Mouse (Mus musculus) gonadal fat pad, adult 2 months (tissue): Measurements from ENCODE around the gene Prim1. TPM values are rescaled to one million over a fixed set of nuclear protein-coding genes. Genes with fewer than 3 reads are reported as not detected.

Experiments
- DNase-seq: peaks from one replicate; pipeline ENCODE4 v3.0.0-alpha.2; 2012; ENCODE audit warnings: low read depth
- polyA plus RNA-seq: library from polyadenylated mRNA; depleted of rRNA; stranded (reverse); fragments of >200 nt; gene quantifications from 2 replicates; pipeline ENCODE4 v1.2.3, GENCODE M21; 2012; rRNA removed

Gene Prim1
- 3.0 and 3.3 TPM in 2 replicates for polyA plus RNA-seq

DNA sequence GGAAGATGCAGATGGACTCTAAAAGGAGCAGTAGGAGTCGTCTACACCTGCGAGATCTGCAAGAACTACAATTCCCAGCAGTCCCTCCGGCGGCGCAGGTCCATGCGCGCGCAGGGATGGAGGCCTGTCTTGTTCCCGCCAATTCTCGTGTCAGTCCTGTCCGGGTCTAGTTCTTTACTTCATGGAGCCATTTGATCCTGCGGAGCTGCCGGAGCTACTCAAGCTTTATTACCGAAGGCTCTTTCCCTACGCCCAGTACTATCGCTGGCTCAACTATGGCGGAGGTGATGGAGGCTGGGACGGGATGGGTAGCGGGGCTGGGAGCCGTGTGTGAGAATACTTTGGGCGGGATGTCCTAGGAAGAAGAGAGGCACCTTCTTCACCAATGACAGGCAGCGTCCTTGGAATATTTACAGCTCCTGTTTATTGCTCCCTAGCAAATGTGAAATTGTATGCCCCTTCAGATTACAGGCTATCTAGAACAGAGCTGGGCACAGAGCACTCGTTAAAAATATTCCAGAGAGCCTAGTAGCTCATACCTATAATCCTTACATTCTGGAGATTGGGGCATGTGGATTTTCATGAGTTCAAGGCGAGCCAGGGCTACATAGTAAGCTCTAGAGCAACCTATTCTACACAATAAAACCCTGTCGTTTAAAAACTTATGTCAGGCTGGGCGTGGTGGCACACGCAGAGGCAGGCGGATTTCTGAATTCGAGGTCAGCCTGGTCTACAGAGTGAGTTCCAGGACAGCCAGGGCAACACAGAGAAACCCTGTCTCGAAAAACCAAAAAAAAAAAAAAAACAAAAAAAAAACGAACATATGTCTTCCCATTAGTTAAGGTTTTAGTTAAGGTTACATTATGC lies at the start of gene Prim1:
TSS of gene Prim1 (plus strand) at position 101 of the 867 bp plus-strand sequence.
- no peak for DNase-seq

DNA sequence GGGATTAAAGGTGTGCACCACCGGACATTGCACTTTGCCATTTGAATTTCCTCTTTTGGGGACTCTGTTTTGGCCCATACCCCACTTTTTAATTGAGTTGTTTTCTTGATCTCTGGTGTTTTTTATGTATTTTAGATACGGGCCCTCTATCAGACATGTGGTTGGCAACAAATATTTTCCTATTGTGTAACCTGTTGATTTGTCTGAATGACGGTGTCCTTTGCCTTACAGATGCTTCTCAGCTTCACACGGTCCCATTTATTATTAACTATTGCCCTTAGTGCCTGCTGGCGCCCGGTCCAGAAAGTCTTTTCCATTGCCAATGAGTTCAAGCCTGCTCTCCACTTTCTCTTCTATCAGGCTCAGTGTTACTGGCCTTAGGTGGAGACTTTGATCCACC lies 48.5 kb upstream of the Prim1 start:
- DNase-seq: no peak

DNA sequence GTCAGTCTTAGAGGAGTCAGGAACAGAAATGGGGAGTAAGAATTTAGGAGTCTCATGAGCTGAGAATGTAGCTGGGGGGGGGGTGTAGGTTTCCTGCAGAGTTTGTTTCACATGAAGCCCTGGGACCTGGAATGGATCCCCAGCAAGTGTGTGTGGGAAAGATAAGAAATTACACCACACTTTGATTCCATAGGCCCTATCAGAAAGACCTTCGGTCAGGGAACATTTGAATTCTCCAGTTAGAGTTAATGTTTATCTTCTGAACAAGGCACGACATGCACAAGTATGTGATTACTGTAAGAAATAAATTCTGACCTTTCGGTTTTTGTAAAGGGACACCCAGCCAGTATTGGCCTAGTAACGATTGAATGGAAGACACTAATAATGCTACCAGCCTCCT lies 45.1 kb upstream of the Prim1 start:
- DNase-seq: no peak

DNA sequence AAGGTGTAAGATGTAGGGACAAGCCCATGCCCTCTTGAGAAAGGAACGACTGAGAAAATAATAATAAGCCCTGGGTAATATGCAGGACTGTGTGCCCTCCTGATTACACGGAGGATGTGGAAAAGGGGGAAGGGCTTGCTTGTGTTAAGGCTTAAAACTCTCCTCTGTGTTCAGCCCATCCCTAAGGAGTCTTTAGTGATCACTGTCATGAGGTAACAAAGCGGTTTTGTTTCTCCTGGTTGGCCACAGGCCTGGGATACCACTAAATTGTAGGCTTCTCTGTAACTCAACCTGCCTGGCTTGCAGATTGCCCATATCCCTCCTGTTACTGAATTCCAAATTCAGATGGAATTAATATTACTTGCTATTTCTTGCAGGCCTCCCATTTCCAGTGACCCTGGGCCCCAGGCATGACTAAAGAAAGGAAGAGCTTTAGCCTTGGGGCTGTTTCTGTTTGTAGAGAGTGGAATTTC lies 44.6 kb upstream of the Prim1 start:
- DNase-seq: no peak

DNA sequence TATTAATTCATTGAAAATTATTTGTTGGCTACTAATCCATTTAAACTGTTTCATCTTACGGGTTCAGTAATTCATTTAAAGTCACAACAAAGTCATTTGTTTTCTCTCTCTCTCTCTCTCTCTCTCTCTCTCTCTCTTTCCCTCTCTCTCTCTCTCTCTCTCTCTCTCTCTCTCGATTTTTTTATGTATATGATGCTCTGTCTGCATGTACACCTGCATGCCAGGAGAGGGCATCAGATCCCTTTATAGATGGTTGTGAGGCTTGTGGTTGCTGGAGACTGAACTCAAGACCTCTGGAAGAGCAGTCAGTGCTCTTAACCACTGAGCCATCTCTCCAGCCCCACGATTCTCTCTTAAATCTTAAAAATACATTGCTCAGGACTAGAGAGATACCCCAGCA lies 43.8 kb upstream of the Prim1 start:
- no peak for DNase-seq

DNA sequence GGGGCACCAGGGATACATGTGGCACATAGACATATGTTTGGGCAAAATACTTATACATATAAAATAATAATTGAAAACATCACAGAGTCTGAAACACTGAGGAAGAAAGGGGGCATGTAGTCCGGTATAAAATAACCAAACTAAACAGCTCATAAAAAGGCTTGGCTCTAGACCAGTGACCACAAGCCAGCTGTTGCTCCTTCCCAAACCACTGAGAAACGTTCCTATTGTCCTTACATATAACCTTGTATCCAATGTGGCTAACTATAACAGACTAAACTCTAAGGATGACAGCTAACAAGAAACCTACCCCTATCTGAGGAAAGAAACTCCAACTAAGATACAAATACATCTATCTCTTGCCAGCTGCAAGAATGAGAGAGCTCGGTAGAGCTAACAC lies 40.9 kb upstream of the Prim1 start:
- no peak for DNase-seq

DNA sequence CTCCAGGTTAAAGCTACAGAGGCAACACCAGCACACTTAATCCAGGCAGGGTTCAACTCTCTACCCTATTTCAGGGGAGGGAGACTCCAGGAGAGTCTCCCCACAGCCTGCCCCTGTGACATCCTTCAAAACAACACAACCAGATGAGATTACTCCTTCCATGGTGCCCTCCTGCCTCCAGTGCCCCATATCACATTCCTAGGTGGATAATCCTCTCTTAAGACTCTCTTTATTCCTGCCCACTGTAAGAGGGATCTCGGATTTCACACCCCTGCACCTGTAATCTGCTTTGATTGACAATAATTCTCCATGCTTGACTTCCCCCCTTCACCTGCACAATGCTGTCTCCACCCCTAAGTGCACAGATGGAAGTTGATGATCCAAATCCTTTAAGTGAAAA lies 39.5 kb upstream of the Prim1 start:
- no peak for DNase-seq

DNA sequence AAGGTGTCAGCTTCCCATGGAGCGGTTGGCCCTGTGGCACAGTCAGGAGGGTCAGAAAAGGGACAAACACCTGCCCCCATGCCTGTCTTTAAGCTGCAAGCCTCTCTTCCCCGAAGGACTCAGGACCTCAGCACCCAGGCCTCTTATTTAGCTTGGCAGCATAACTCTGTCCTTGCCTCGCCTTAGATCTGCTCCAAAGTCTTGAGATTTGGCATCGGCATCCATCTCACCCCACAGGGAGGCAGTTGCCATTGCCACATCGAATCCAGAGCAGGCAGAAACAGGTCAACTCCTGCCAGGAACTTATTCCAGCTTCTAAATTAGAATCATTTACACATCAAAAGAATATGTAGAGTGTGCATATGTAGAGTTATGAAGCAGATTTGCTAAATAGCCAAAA lies 30.3 kb upstream of the Prim1 start:
- DNase-seq: peak; percentile 84

DNA sequence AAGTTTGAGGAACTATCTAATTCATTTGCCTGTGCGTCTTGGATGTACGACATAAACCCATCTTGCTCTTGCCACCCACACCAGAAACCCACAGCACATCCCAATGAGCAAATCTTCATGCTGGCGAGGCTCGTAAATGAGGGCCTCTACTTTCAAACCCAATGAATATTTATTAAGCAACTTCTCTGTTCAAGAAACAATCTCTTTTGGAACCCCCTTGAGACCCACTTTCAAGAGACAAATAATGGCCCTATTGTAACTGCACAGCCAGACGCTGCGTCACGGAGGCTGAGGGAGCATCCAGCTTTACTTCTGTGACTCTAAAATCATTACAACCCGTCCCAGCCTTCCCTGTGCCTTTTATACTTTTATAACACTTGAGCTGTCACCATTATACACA lies 29.4 kb upstream of the Prim1 start:
- DNase-seq: no peak

DNA sequence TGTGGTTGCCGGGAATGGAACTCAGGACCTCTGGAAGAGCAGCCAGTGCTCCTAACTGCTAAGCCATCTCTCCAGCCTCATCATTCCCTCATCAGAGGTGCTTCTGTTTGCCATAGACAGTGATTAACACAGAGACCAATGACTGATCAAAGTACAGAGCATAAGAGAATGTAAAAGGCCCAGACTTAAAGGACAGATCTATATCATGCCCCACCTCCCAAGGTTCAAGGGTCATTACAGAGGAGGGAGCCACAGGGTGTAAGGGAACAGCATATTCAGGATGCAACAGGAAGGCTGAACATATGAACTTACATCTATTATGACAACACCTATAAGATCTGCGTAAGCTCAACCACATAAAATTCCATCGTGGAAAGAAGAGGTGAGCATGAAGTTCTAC lies 18.3 kb upstream of the Prim1 start:
- DNase-seq: no peak

DNA sequence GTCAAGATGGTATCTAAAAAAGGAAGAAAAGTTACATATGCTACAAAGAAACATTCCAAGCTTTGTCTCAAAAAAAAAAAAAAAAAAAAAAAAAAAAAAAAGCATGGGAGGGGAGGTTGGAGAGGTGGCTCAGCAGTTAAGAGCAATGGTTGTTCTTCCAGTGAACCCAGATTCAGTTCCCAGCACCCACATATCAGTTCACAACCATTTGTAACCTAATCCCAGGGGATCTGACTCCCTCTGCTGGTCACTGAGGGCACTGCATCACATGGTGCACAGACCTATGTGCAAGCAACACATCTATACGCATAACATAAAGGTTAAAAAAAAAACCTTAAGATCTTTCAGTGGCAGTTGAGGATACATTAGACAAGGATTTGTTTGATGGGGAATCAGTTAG lies 16.7 kb upstream of the Prim1 start:
- DNase-seq: no peak

DNA sequence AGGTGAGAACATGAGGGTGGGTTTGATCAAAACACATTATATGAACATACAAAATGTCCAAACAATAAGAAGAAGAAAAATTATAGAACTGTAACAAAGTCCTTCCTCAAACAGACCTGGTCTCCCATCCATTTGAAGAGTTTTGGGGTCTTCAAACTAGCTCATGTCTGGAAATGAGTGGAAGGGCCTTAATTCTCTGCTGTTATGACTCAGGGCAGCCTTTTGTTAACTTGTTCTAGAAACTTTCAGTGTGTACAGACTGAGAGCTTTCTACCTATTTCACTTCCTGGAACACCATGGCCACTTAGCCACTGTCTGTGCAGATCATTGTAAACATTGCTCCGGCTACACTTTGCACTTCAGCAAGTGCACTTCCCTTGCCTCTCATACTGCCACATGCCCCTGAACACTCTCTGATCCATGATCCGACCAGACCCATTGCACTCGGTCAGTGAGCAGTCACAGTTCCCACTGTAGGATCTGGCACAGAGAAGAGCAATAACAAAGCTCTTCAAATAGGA lies 11.6 kb upstream of the Prim1 start:
- no peak for DNase-seq

DNA sequence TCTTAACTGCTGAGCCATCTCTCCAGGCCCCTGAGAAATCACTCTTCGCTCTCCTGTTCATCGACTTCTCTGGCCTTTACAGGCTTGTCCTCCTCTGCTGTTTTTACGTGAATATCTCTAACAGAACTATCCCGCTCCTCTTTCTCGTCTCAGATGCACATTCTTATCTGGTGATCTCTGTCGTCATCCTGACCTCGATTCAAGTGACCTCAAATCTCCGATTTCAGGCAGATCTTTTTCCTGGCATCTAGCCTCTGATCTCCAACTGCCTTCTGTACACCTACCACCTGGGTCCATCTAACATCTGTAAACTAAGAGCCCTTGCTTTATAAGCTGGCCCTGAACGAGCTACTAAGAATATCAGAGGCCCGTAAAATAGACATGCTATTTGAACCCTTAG lies 10.1 kb upstream of the Prim1 start:
- no peak for DNase-seq

DNA sequence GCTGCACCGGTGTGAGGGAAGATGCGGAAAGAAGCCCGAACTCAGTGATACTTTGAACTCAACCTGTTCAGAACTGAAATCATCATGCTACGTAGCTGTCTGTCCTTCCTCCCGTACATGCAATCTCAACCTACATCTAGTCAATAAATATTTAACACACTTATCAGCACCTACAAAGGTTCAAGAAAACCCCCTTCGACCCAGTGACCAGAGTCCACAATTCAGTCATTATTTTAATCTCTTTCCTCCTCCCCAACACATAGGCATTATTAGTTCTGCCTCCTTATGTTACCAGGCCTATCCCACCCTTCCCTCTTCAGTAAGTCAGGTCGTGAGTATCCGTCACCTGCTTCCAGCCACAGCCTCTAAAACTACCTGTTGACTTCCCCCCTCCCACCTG lies 9.5 kb upstream of the Prim1 start:
- no peak for DNase-seq

DNA sequence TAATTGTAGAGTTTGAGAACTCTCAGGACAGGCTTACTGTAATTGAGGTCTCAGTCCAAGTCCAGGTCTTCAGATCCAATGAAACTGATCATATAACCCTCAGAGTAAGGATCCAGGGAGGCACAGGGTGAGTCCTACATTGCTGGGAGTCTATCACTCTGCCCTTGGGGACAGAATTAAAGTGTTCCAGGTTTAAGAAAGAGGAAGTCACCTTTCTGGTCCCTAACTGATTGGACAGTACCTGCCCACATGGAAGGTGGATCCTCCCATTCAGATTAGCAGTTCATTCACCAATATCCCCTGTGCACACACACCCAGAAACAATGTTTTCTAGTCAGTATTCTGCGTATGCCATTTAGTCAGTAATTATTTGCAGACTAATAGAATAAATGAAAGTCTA lies 7.5 kb upstream of the Prim1 start, which contains the start of gene Hsd17b6:
TSS of gene Hsd17b6 (minus strand) at position 166 of the 400 bp plus-strand sequence.
- no peak for DNase-seq

DNA sequence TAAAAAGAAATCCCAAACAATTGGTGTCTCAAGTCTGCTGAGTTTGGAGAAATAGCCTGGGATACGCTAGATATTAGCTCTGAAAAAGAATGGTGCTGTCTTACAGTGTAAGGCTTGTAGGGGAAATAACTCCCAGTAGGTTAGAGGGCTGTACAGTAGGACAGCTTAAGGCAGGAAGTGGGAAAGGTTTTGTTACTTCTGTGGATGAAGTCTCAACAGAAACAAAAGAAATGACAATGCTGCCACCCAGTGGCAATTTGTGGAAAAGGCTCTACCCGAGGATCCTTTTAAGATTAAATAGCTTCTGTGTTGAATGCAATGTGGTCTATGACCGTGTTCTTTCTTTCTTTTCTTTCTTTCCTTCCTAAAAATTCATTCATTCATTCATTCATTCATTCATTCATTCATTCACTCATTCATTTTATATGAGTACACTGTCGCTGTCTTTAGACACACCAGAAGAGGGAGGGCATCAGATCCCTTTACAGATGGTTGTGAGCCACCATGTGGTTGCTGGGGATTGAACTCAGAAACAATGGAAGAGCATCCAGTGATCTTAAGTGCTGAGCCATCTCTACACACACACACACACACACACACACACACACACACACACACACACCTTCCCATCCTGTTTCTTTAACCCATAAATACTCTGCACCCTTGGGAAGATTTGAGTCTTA lies 6.6 kb upstream of the Prim1 start:
- DNase-seq: no peak

DNA sequence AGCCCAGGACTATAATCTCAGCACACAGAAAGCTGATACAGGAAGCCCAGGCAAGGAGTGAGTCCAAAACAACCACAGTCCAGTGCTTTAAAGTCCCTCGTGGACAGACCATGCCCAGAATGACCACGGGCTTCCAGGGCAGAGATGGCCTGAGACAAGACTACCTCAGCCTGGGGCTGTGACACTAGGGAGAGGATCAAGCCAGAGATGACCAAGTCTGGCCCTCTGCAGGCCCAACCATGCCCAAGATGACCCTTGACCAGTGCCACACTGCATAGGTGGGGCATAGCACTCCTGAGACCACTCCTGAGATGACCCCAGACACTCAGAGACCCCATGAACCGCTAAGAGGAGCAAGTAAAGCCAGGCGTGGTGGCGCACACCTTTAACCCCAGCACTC lies 5.2 kb upstream of the Prim1 start:
- no peak for DNase-seq

DNA sequence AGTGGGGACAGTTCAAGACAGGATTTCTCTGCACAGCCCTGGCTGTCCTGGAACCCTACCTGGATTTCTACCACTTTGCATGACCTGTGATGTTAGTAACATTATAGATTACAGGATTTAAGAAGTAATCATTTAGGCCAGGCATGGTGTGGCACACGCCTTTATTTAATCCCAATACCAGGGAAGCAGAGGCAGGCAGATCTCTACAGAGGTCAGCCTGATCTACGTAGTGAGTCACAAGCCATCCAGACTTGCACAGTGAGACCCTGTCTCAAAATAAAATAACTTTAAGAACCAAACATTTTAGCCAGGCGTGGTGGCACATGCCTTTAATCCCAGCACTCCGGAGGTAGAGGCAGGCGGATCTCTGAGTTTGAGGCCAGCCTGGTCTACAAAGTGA lies 7.2 kb downstream of the Prim1 start:
- no peak for DNase-seq

DNA sequence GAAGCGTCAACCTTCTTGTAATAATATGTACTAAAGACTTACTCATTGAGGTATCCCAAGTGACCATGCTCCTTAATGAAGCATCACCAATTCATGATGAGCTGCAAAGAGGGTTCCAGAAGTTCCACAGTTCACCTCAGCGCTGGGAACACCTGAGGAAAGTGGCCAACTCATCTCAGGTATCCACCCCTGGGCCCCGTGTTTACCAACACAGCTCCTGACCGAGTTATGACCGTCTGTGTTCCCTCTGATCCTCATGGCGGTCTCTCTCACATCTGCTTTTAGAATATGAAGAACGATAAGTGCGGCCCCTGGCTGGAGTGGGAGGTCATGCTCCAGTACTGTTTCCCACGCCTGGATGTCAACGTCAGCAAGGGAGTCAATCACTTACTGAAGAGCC lies 8.5 kb downstream of the Prim1 start:
- DNase-seq: no peak

DNA sequence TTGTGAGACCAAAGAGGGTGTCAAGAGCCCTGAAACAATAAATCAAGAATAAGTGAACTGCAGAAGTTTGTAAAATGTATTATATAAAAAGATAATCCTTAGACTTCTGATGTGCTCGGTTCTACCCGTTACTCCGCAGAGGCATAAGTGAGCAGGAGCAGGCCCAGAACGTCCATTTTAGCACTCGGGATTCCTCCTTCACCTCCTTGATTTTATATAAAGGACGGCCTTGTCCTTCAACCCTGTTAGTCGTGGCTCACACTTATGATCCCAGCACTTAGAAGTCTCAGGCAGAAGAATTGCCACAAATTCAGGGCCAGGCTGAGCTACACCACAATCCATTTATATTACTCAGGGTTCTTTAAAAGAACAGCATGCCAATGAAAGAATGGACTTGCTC lies 15.0 kb downstream of the Prim1 start:
- no peak for DNase-seq

DNA sequence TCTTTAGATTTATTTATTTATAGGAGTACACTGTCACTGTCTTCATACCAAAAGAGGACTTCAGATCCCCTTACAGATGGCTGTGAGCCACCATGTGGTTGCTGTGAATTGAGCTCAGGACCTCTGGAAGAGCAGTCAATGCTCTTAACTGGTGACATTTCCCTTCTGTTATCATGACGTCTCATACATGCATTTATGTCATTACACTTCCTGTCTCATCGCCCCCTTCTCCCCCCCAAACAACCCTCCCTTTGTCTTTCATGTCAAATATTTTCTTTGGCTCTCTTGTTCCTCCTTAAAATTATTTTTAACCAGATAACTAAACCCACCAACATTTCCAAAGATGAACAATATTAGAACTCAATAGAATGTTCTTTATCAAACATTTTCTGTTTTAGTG lies 15.9 kb downstream of the Prim1 start:
- DNase-seq: no peak

DNA sequence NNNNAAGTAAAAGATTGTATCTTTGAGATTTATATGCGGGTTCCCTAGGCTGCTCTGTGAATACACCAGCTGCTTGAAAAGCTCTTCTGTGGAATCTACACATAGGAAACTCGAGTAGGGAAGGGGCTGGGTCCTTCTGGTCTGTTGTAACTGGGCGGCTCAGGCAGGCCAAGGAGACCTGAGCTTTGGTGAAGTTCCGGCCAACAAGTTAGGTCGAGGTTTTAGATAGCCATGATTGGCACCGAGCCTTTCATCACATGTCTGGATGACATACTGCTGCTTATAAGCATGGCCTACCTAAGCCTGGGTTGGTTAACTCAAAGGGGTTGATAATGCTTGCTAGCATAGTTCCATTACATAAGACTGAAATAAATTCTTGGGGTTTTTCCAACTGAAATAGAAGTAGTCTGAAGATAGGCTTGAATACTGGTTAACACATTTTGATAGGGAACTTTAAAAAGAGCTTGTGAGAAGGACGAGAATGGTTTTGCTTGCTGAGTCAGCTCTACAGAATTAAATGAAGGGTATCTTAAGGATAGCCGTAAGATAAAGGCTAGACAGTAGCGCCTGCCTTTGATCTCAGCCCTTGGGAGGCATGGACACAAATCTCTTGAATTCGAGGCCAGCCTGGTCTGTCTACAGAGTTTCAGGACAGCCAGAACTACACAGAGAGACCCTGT lies 21.9 kb downstream of the Prim1 start:
- no peak for DNase-seq
